Mouse (Mus musculus) bone marrow macrophage, adult 2 months (primary cell): ENCODE data around the gene Gosr2.

Experiments used
- CTCF ChIP-seq: IDR thresholded peaks from 2 replicates; pipeline ENCODE4 v1.5.1; 2012; ENCODE audit warnings: low read depth, mild to moderate bottlenecking, low read length, moderate library complexity
- POLR2A ChIP-seq: IDR thresholded peaks from 2 replicates; pipeline ENCODE4 v1.6.1; 2012; ENCODE audit warnings: mild to moderate bottlenecking, low read depth, low read length, borderline replicate concordance

- no peak for TF ChIP-seq POLR2A
- no peak for TF ChIP-seq CTCF
Measured at GRCm38 (mm10) chr11:103709982-103710381, 12.3 kb upstream of the Gosr2 start.
